Mouse (Mus musculus) hindbrain, embryonic 14.5 days (tissue): ENCODE data around the gene Robo1. TPM values are rescaled to one million over a fixed set of nuclear protein-coding genes. Genes with fewer than 3 reads are reported as not detected.

Experiments used
- ATAC-seq: fragments of 200-750 bp; cut with Nextera tagmentation; 2 replicates; pipeline ENCODE4 v1.8.0; 2017; ENCODE audit warnings: moderate number of reproducible peaks, mild to moderate bottlenecking, moderate TSS enrichment, moderate library complexity; ENCODE audit not compliant: low FRiP score
- DNase-seq: peaks from one replicate; pipeline ENCODE4 v3.0.0-alpha.2; 2015; ENCODE audit warnings: low spot score
- H3K27ac ChIP-seq: fragments of 300-500 bp; sonication (generic); 2 replicates; pipeline ENCODE4 v1.5.1; 2014; ENCODE audit warnings: mild to moderate bottlenecking, moderate library complexity
- H3K27me3 ChIP-seq: fragments of 300-500 bp; sonication (generic); 2 replicates; pipeline ENCODE4 v1.6.1; 2014; ENCODE audit warnings: mild to moderate bottlenecking, low read length, mixed read lengths; ENCODE audit not compliant: control insufficient read depth, insufficient read depth
- H3K36me3 ChIP-seq: fragments of 300-500 bp; sonication (generic); replicated peaks from 2 replicates; pipeline ENCODE4 v1.6.1; 2014; ENCODE audit not compliant: control insufficient read depth, insufficient read depth
- H3K4me1 ChIP-seq: fragments of 300-500 bp; sonication (generic); replicated peaks from 2 replicates; pipeline ENCODE4 v1.6.1; 2014; ENCODE audit warnings: antibody characterized with exemption, low read length, mixed read lengths; ENCODE audit not compliant: control insufficient read depth, insufficient read depth
- H3K4me2 ChIP-seq: fragments of 300-500 bp; sonication (generic); replicated peaks from 2 replicates; pipeline ENCODE4 v1.6.1; 2014; ENCODE audit warnings: mild to moderate bottlenecking, moderate library complexity
- H3K4me3 ChIP-seq: fragments of 300-500 bp; sonication (generic); replicated peaks from 2 replicates; pipeline ENCODE4 v1.5.1; 2014; ENCODE audit warnings: mild to moderate bottlenecking, low read length
- H3K9ac ChIP-seq: fragments of 300-500 bp; sonication (generic); 2 replicates; pipeline ENCODE4 v1.6.1; 2014
- H3K9me3 ChIP-seq: fragments of 300-500 bp; sonication (generic); 2 replicates; pipeline ENCODE4 v1.6.1; 2016; ENCODE audit warnings: low read length; ENCODE audit not compliant: control insufficient read depth
- WGBS: fragments of 180-500 bp; shearing (Covaris S2); extraction: QIAGEN DNeasy Blood & Tissue Kit; methylation state at CpG from one replicate; pipeline ENCODE4 v1.1.7; 2014; 5-methylcytosine and 5-hydroxymethylcytosine counted together
- polyA plus RNA-seq: library from polyadenylated mRNA; unstranded; fragments of >200 nt; fragmentation: Nextera tagmentation; extraction: Ambion mirVana; gene quantifications from 2 replicates; pipeline ENCODE4 v1.2.1, GENCODE M21; 2014

Robo1 gene
- polyA plus RNA-seq, 1 experiment from 2014 or later: 47.5 TPM

DNA sequence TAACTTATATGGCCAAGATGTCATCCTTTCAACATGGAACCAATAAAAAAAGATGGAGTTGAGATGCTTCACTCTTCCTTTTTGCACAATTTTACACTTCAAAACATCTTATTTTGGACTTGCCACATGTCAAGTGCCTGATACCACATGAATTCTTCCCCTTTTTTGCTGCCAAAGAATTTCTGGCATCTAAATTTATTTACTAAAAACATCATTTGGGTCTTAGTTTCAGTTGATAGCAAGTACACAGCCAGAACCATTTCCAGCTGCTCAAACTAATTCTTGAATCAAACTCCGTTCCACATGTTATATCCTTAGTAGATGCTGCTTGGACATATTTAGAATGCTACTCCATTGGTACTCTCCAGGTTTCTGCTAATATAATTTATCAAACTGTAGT, 267.1 kb downstream of the Robo1 start:
- DNase-seq: no peak
- no peak overlapping the region for H3K9ac ChIP-seq
- H3K36me3 ChIP-seq: no peaks in the 10 kb centered on the region
- no peaks in the 10 kb centered on the region for H3K9me3 ChIP-seq
- WGBS: 98% methylated on average over 1 of the region's 1 CpGs
- no peak overlapping the region for H3K27ac ChIP-seq
- no peak overlapping the region for H3K4me3 ChIP-seq
- H3K4me1 ChIP-seq: no peaks in the 10 kb centered on the region
- H3K27me3 ChIP-seq: no peaks in the 10 kb centered on the region
- no peak overlapping the region for H3K4me2 ChIP-seq
- ATAC-seq: no peak

DNA sequence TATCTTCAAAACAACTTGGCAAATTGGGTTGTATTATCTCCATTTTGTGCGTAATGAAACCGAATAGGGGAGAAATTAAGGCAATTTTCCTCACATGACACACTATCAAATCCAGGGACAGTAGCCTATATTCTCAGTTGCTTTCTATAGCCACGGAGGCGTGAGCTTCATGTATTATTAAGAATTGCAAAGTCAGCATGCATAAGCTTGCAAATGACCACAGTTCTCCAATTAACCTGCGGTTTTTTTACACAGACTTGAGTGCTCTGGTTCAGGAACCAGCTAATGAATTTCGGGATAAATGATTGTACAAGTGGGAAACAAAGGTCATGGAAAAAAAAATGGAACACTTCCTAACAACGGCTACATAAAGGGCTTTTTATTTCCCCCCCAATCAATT, 268.9 kb downstream of the Robo1 start:
- Histone ChIP-seq H3K27ac (no peak overlapping the region), H3K9ac (no peak overlapping the region), H3K27me3 (no peaks in the 10 kb centered on the region), H3K4me1 (no peaks in the 10 kb centered on the region), H3K9me3 (no peaks in the 10 kb centered on the region), H3K4me2 (no peak overlapping the region), H3K36me3 (no peaks in the 10 kb centered on the region), H3K4me3 (no peak overlapping the region)
- DNase-seq (no peak), ATAC-seq (no peak)
- WGBS: 50% methylated on average over 7 of the region's 7 CpGs

DNA sequence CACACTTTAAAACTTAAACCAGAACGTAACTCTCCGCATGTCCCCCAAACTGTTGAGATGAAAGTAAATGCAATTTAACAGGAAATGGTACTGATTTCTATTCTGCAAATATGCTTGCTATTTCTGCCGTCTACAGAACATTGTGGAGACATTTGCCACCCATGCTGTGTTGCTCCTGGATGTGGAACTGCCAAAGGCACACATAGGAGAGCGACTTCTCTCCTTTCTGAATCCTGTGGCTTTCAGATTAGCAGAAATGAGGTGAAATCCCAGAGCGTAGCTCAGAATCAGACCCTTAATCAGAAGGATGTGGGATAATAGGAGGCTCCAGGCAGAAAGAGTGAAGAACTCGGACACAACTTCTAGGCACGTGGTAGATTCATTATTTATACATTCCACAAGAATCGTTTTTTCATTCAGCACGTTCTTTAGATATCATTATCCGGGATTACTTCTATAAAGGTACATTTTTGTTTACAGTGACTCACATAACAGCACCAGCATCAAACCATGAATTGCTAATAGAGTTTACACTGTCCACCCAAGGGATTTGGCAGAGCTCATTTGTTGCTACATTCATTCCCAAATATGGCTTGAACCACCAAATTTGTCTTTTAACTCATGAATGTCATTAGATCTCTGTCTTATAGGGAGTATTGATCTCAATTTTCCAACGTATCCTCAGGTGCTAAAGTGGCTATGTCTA, 276.5 kb downstream of the Robo1 start:
- H3K27ac ChIP-seq: peak overlapping the region; percentile 20

DNA sequence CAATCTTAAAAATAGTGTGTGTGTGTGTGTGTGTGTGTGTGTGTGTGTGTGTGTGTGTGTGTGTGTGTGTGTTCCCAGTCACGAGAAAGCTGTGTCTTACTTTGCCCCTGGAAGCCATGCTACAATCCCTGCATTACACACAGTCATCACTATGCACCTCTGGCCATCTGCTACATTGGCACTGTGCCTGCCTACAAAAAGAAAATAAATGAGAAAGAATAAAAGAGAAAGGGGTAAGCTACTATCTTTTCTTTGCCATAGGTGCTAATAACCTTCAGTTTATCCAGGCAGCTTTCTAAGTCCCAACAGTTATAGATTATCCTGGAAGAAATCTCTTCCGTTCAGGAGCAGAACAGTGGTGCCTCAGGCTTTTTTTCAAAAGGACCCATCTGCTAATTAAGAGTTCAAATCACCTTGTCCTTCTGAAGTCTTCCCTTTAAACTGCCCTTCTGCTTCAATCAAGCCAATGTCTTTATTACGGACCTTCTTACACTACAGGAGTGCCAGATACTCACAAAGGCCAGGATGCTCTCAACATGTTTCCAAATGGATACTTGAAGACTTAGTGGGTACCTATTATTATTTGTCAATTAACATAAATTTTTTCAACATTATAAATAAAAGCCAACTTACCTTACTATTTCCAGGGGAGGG, 277.2 kb downstream of the Robo1 start:
- no peak overlapping the region for H3K4me3 ChIP-seq
- no peak overlapping the region for H3K27ac ChIP-seq
- no peaks in the 10 kb centered on the region for H3K27me3 ChIP-seq
- no peaks in the 10 kb centered on the region for H3K36me3 ChIP-seq
- peak; percentile 46 for DNase-seq
- H3K4me2 ChIP-seq: no peak overlapping the region
- no peaks in the 10 kb centered on the region for H3K9me3 ChIP-seq
- peak; percentile 57; the same call in 1 of the 2 replicates for ATAC-seq
- H3K9ac ChIP-seq: no peak overlapping the region
- peaks cover 7% of the 10 kb centered on the region; the same call in 1 of the 2 replicates for H3K4me1 ChIP-seq
- WGBS: 31% methylated on average over 3 of the region's 3 CpGs

More for the DNA sequence above, 276.5 kb downstream of the Robo1 start:
- ATAC-seq (no peak), DNase-seq (no peak)
- H3K9me3 ChIP-seq: no peaks in the 10 kb centered on the region
- no peak overlapping the region for H3K4me2 ChIP-seq
- H3K4me3 ChIP-seq: no peak overlapping the region
- H3K4me1 ChIP-seq: peaks cover 7% of the 10 kb centered on the region; the same call in 1 of the 2 replicates
- no peak overlapping the region for H3K9ac ChIP-seq
- H3K27me3 ChIP-seq: no peaks in the 10 kb centered on the region
- H3K36me3 ChIP-seq: no peaks in the 10 kb centered on the region
- 66% methylated on average over 11 of the region's 11 CpGs for WGBS

DNA sequence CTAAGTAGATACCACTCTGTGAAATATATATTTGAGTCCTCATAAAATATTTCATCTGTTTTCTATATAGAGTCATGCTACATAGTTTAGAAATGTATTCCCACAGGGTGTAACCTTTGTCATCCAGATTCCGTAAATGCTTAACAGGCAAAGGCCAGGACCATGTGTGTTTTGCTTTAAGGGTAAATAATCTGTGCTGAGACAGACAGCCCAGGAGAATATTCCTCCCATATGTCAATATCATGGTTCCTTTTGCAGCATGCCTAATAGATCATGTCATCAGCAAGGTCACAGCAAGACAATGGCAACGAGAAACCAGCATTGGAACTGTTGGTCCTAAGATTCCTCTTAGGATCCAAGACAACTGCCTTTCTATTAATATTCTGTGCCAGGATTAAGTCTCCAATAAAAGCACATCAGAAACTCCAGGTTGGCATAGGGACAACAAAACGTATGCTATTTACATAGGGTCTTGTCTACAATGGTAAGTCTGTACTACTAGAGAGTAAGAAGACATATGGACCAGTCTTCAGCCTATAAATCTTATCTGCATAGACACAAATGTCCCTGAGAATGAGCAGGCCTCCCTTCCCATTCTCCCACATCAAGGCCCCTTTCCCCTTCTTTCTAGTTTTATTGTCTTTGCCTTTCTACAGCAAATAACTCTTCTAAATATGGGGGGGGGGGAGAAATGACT, 279.4 kb downstream of the Robo1 start:
- DNase-seq: no peak
- H3K9ac ChIP-seq: no peak overlapping the region
- ATAC-seq: no peak
- H3K9me3 ChIP-seq: no peaks in the 10 kb centered on the region
- peaks cover 7% of the 10 kb centered on the region; the same call in 1 of the 2 replicates for H3K4me1 ChIP-seq
- WGBS: 46% methylated on average over 3 of the region's 3 CpGs
- no peak overlapping the region for H3K27ac ChIP-seq
- no peak overlapping the region for H3K4me2 ChIP-seq
- H3K27me3 ChIP-seq: no peaks in the 10 kb centered on the region
- no peak overlapping the region for H3K4me3 ChIP-seq
- no peaks in the 10 kb centered on the region for H3K36me3 ChIP-seq

DNA sequence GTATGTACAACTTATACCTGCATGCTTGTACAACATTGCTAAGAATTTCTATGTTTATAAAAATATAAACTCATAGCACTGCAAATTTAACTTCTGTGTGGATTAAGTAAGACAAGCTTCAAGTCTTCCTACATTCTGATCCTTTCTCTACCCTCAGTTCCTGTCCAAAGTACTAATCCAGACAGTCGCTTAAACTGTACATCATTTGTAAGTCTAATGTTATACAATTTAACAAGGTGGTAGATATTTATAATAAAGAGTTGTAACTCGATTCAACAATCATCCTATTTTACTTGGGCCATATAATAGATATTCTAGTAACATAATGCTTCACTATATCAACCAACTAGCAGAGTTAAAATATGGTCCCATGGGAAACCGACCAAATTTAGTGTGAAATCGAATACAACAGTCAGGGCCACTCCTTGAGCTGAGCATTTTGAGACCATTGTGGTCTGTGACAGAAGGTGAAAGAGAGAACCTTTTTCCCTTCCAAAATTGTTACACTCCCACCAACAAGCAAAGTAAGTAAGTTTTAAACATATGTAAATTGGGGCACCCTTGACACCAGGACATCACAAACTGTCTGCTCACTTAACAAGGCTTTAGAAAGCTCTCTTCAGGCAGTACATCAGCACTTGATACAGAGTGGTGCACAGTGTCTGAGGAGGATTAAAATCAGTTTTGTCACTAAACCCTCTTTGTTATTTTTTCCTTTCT, 295.5 kb downstream of the Robo1 start:
- ATAC-seq: no peak
- Histone ChIP-seq H3K27ac (no peak overlapping the region), H3K4me3 (no peak overlapping the region), H3K4me2 (no peak overlapping the region), H3K9ac (no peak overlapping the region), H3K27me3 (no peaks in the 10 kb centered on the region), H3K9me3 (no peaks in the 10 kb centered on the region), H3K36me3 (no peaks in the 10 kb centered on the region), H3K4me1 (no peaks in the 10 kb centered on the region)
- DNase-seq: no peak
- WGBS: 34% methylated on average over 4 of the region's 4 CpGs

DNA sequence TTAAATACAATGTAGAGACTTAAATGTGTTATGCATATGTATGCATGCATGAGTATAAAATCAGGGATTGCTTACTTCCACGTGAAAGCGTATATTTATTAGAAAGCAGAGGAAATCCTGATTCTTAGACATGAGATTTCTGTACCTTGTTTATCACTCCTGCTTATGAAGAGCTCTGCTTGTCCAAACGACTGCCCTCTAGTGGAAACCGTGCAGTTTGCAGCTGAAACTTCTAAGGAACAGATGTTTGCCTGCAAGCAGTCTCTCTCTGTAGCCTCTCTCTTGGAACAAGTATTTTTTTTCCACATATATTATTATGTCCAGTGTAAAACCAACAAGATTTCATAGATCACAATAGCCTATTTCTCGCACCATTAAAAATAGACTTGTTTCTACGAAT, 297.0 kb downstream of the Robo1 start:
- ATAC-seq (peak; percentile 21; the same call in 1 of the 2 replicates), DNase-seq (peak; percentile 93)
- Histone ChIP-seq H3K27ac (no peak overlapping the region), H3K4me3 (no peak overlapping the region), H3K9ac (no peak overlapping the region), H3K9me3 (no peaks in the 10 kb centered on the region), H3K27me3 (no peaks in the 10 kb centered on the region), H3K4me2 (no peak overlapping the region), H3K4me1 (no peaks in the 10 kb centered on the region), H3K36me3 (no peaks in the 10 kb centered on the region)
- WGBS: 25% methylated on average over 6 of the region's 6 CpGs

DNA sequence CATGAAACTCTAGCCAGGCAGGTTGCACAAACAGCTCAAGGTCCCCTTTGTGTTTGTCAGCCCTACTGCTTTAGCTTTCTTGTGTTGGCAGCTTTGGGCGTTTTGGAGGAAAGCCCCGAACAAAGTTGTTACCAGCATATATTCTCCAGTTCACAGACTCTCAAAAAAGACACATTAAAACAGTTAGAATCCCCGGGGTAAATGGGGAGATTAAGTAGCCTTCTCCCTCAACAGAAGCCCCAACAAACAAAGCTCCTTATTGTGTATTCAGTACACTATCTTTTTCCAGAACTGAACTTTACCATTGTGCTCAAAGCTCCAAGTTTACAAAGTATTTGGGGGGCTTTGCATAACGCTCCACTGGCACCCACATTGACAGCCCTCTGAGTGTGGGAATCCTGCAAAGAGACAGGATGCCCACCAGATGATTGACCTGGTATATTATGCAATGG, 302.6 kb downstream of the Robo1 start:
- H3K4me1 ChIP-seq: 0 out of 2 replicates have a peak, but pooled peaks cover 4% of the 10 kb centered on the region
- ATAC-seq: peak; percentile 74; the same call in 1 of the 2 replicates
- no peak for DNase-seq
- no peak overlapping the region for H3K9ac ChIP-seq
- H3K36me3 ChIP-seq: no peaks in the 10 kb centered on the region
- H3K27me3 ChIP-seq: no peaks in the 10 kb centered on the region
- 20% methylated on average over 4 of the region's 4 CpGs for WGBS
- 0 out of 2 replicates have a peak overlapping the region, but pooled peaks have one; percentile 12 for H3K27ac ChIP-seq
- H3K4me2 ChIP-seq: no peak overlapping the region
- no peaks in the 10 kb centered on the region for H3K9me3 ChIP-seq
- no peak overlapping the region for H3K4me3 ChIP-seq
